Comparison of ENCODE assay signal across 17 mouse cellular contexts in genomic region chr4:32349361-32349760, GRCm38 (mm10).
"Had no signal": no experiment of that assay in that cellular context is flagged by ENCODE, and none has a peak within 500 bp of the region (broad histone marks: within the 10 kb centered on the region; RNA-seq: fewer than 3 reads in every experiment).

No protein-coding gene starts in this region.

- H3K27me3 ChIP-seq: midbrain, embryonic 12.5 days; midbrain, embryonic 15.5 days; neural tube, embryonic 12.5 days; neural tube, embryonic 15.5 days had no signal

- H3K4me2 ChIP-seq: lung, embryonic 14.5 days; midbrain, embryonic 12.5 days; midbrain, embryonic 15.5 days; neural tube, embryonic 12.5 days; neural tube, embryonic 15.5 days had no signal

- DNase-seq: lung, adult 18-20 months; lung, embryonic 14.5 days; lung, postnatal 10 days; lung, postnatal 4 days; retina, postnatal 1 day; right cerebral cortex, adult 18-20 months; right cerebral cortex, postnatal 25 days; right cerebral cortex, postnatal 4 days; spleen, adult 18-20 months; thymus, adult 18-20 months; thymus, postnatal 14 days; thymus, postnatal 36 days had no signal

- H3K4me3 ChIP-seq: midbrain, embryonic 10.5 days; midbrain, embryonic 12.5 days; midbrain, embryonic 15.5 days; neural tube, embryonic 12.5 days; neural tube, embryonic 15.5 days had no signal

- H3K36me3 ChIP-seq: midbrain, embryonic 10.5 days; midbrain, embryonic 12.5 days; midbrain, embryonic 15.5 days; neural tube, embryonic 12.5 days; neural tube, embryonic 15.5 days had no signal

- H3K9me3 ChIP-seq: midbrain, embryonic 10.5 days; midbrain, embryonic 12.5 days; midbrain, embryonic 15.5 days; neural tube, embryonic 12.5 days; neural tube, embryonic 15.5 days had no signal

- H3K27ac ChIP-seq: midbrain, embryonic 10.5 days; midbrain, embryonic 12.5 days; midbrain, embryonic 15.5 days; neural tube, embryonic 12.5 days; neural tube, embryonic 15.5 days had no signal

- H3K9ac ChIP-seq: lung, embryonic 14.5 days; midbrain, embryonic 12.5 days; midbrain, embryonic 15.5 days; neural tube, embryonic 12.5 days; neural tube, embryonic 15.5 days had no signal

- ATAC-seq: midbrain, embryonic 15.5 days had no signal
